Mouse (Mus musculus): ENCODE measurements around the gene Bmpr2.

Gene Bmpr2

GRCm38 (mm10) chr1:59763164-59763768 lies at the start of gene Bmpr2:
TSS of gene Bmpr2 (plus strand) at chr1:59763400.
- no peak for TF ChIP-seq GATA4 (IDR thresholded peaks at IDR 0.05; ENCODE audit: insufficient replicate concordance, low read length)

GRCm38 (mm10) chr1:59719900-59720299 lies 43.3 kb upstream of the Bmpr2 start:
- no peak for TF ChIP-seq GATA4 (IDR thresholded peaks at IDR 0.05; ENCODE audit: insufficient replicate concordance, low read length)

GRCm38 (mm10) chr1:59725661-59726060 lies 37.5 kb upstream of the Bmpr2 start:
- TF ChIP-seq GATA4 (IDR thresholded peaks at IDR 0.05; ENCODE audit: insufficient replicate concordance, low read length): no peak

GRCm38 (mm10) chr1:59730106-59730505 lies 33.1 kb upstream of the Bmpr2 start:
- no peak for TF ChIP-seq GATA4 (IDR thresholded peaks at IDR 0.05; ENCODE audit: insufficient replicate concordance, low read length)

- TF ChIP-seq GATA4 (IDR thresholded peaks at IDR 0.05; ENCODE audit: insufficient replicate concordance, low read length): no peak
These were observed 32.5 kb upstream of the Bmpr2 start for GRCm38 (mm10) chr1:59730737-59731136.

- no peak for TF ChIP-seq GATA4 (IDR thresholded peaks at IDR 0.05; ENCODE audit: insufficient replicate concordance, low read length)
These were observed 29.1 kb upstream of the Bmpr2 start for GRCm38 (mm10) chr1:59734076-59734475.

- TF ChIP-seq GATA4 (IDR thresholded peaks at IDR 0.05; ENCODE audit: insufficient replicate concordance, low read length): 0 out of 2 replicates have a peak, but pooled peaks have one; percentile 35
These were observed 24.3 kb upstream of the Bmpr2 start for GRCm38 (mm10) chr1:59738768-59739414.

- peak; percentile 62; the same call in 1 of the 2 replicates for TF ChIP-seq GATA4 (IDR thresholded peaks at IDR 0.05; ENCODE audit: insufficient replicate concordance, low read length)
These were observed 23.4 kb upstream of the Bmpr2 start for GRCm38 (mm10) chr1:59739577-59740354.

GRCm38 (mm10) chr1:59749047-59749446 lies 14.2 kb upstream of the Bmpr2 start:
- no peak for TF ChIP-seq GATA4 (IDR thresholded peaks at IDR 0.05; ENCODE audit: insufficient replicate concordance, low read length)

- no peak for TF ChIP-seq GATA4 (IDR thresholded peaks at IDR 0.05; ENCODE audit: insufficient replicate concordance, low read length)
These were observed 7.9 kb upstream of the Bmpr2 start for GRCm38 (mm10) chr1:59755298-59755697.

- TF ChIP-seq GATA4 (IDR thresholded peaks at IDR 0.05; ENCODE audit: insufficient replicate concordance, low read length): no peak
These were observed 4.9 kb upstream of the Bmpr2 start for GRCm38 (mm10) chr1:59758325-59758724.

GRCm38 (mm10) chr1:59762208-59762607 lies 992 bp upstream of the Bmpr2 start:
- no peak for TF ChIP-seq GATA4 (IDR thresholded peaks at IDR 0.05; ENCODE audit: insufficient replicate concordance, low read length)

GRCm38 (mm10) chr1:59762651-59763163 lies 493 bp upstream of the Bmpr2 start:
- TF ChIP-seq GATA4 (IDR thresholded peaks at IDR 0.05; ENCODE audit: insufficient replicate concordance, low read length): no peak

GRCm38 (mm10) chr1:59763781-59764251 lies 616 bp downstream of the Bmpr2 start:
- TF ChIP-seq GATA4 (IDR thresholded peaks at IDR 0.05; ENCODE audit: insufficient replicate concordance, low read length): no peak

GRCm38 (mm10) chr1:59764407-59764971 lies 1.3 kb downstream of the Bmpr2 start:
- TF ChIP-seq GATA4 (IDR thresholded peaks at IDR 0.05; ENCODE audit: insufficient replicate concordance, low read length): no peak

All from liver, adult (tissue).